Mouse (Mus musculus) megakaryocyte, embryonic 14.5 days (primary cell): Measurements from ENCODE around the gene Bpifb3. TPM values are rescaled to one million over a fixed set of nuclear protein-coding genes. Genes with fewer than 3 reads are reported as not detected.

Source experiments
- H3K27me3 ChIP-seq: replicated peaks from 2 replicates; pipeline ENCODE3; 2012; ENCODE audit warnings: inconsistent platforms
- H3K36me3 ChIP-seq: replicated peaks from 2 replicates; pipeline ENCODE3; 2012; ENCODE audit warnings: low read length, inconsistent platforms, mixed read lengths
- H3K4me1 ChIP-seq: 2 replicates; pipeline ENCODE4 v1.6.1; 2012; ENCODE audit warnings: inconsistent platforms
- H3K4me3 ChIP-seq: replicated peaks from 2 replicates; pipeline ENCODE3; 2012; ENCODE audit warnings: moderate library complexity, mild to moderate bottlenecking, inconsistent platforms
- H3K9me3 ChIP-seq: 2 replicates; pipeline ENCODE4 v1.6.1; 2012; ENCODE audit warnings: inconsistent platforms
- FLI1 ChIP-seq: IDR thresholded peaks from 2 replicates; pipeline ENCODE4 v1.6.1; 2012; ENCODE audit warnings: low read length, inconsistent platforms, mixed read lengths
- GATA1 ChIP-seq: IDR thresholded peaks from 3 replicates; pipeline ENCODE4 v1.6.1; 2012; ENCODE audit warnings: mixed read lengths, low read length, inconsistent platforms, borderline replicate concordance
- polyA plus RNA-seq: library from polyadenylated mRNA; stranded (reverse); fragments of >175 nt; gene quantifications from 2 replicates; pipeline ENCODE4 v1.2.3, GENCODE M21; 2012; ENCODE audit warnings: low replicate concordance; ENCODE audit not compliant: insufficient read depth

Bpifb3 gene
- polyA plus RNA-seq, 1 experiment: not detected

DNA sequence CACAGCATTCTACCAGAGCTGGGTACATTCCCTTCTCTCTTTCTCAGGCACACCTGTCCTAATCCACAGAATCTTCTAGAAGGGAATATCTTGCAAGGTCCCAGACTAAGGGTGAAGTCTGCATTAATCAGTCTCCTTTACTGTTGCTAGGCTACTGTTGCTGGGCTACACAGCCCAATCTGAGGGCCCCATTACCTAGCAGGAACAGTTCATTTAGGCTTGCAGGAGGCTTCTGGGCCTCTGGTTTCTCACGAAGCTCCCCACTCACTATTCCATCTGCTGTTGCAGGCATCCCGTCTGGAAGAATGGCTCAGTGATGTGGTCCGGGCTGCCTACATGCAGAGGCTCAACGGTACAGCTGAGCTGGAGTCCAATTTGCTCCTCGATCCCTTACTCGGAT lies 13.1 kb downstream of the Bpifb3 start:
- no peak for TF ChIP-seq FLI1
- TF ChIP-seq GATA1: no peak
- no peak overlapping the region for H3K4me3 ChIP-seq
- H3K27me3 ChIP-seq: peaks cover 87% of the 10 kb centered on the region
- H3K4me1 ChIP-seq: no peaks in the 10 kb centered on the region; the same call in 1 of the 2 replicates
- H3K36me3 ChIP-seq: no peaks in the 10 kb centered on the region
- H3K9me3 ChIP-seq: peaks cover 9% of the 10 kb centered on the region

- no peaks in the 10 kb centered on the region for H3K36me3 ChIP-seq
- H3K4me1 ChIP-seq: peaks cover 10% of the 10 kb centered on the region
- peaks cover 90% of the 10 kb centered on the region for H3K27me3 ChIP-seq
- no peak overlapping the region for H3K4me3 ChIP-seq
- TF ChIP-seq FLI1 (no peak), GATA1 (no peak)
- peaks cover 9% of the 10 kb centered on the region for H3K9me3 ChIP-seq
Observed at GRCm38 (mm10) chr2:153933311-153933710, 15.3 kb downstream of the Bpifb3 start.

- Histone ChIP-seq H3K27me3 (peaks cover 79% of the 10 kb centered on the region), H3K36me3 (no peaks in the 10 kb centered on the region), H3K4me1 (peaks cover 15% of the 10 kb centered on the region), H3K4me3 (no peak overlapping the region), H3K9me3 (peaks cover 9% of the 10 kb centered on the region)
- no peak for TF ChIP-seq GATA1
- TF ChIP-seq FLI1: no peak
Observed at GRCm38 (mm10) chr2:153935348-153935747, 17.3 kb downstream of the Bpifb3 start.

GRCm38 (mm10) chr2:153937843-153938242 lies 19.8 kb downstream of the Bpifb3 start, which contains the start of gene Bpifb4:
Gene Bpifb4, plus strand, starts transcription at chr2:153938212.
- H3K4me1 ChIP-seq: peaks cover 15% of the 10 kb centered on the region
- H3K36me3 ChIP-seq: no peaks in the 10 kb centered on the region
- peaks cover 9% of the 10 kb centered on the region for H3K9me3 ChIP-seq
- no peak within 1 kb of the TSS for H3K4me3 ChIP-seq
- peaks cover 77% of the 10 kb centered on the region for H3K27me3 ChIP-seq
- TF ChIP-seq FLI1 (no peak), GATA1 (no peak)

GRCm38 (mm10) chr2:153943537-153943936 lies 25.5 kb downstream of the Bpifb3 start:
- Histone ChIP-seq H3K9me3 (no peaks in the 10 kb centered on the region), H3K27me3 (peaks cover 57% of the 10 kb centered on the region), H3K36me3 (no peaks in the 10 kb centered on the region), H3K4me3 (no peak overlapping the region), H3K4me1 (peaks cover 4% of the 10 kb centered on the region)
- no peak for TF ChIP-seq GATA1
- TF ChIP-seq FLI1: no peak

DNA sequence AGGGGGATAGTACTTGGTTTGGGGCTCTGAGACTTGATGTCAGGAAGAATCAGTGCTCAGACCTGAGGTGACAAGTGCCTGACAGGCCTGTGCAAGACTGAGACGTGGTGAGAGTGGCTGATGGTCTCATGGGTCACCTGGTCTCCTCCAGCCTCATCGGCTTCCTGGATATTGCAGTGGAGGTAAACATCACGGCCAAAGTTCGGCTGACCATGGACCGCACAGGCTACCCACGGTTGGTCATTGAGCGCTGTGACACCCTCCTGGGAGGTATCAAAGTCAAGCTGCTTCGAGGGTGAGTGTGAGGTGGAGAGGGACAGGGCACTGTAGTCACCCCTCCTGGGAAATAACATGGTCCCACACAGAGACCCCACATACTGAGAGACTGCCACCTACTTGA lies 26.5 kb downstream of the Bpifb3 start:
- H3K4me3 ChIP-seq: no peak overlapping the region
- H3K9me3 ChIP-seq: no peaks in the 10 kb centered on the region
- H3K36me3 ChIP-seq: no peaks in the 10 kb centered on the region
- no peaks in the 10 kb centered on the region for H3K4me1 ChIP-seq
- peaks cover 59% of the 10 kb centered on the region for H3K27me3 ChIP-seq
- TF ChIP-seq FLI1 (no peak), GATA1 (no peak)

DNA sequence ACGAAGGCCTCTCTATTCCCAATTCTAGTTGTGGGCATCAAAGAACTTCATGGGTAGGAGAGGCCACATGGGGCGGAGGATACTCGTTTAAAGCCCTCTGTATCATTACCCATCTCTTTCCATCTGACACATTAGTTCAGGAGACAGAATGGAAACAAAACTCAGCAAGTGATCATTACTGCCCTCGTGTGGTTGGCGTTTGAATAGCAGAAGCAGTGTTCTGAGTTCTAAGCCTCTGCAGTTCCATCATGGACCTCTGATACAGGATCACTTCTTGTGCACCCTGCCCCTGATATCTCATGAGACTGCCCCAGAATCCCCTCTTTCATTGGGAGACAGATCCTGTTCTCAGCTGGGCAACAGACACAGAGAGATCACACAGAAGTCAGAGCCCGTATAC lies 34.9 kb downstream of the Bpifb3 start:
- Histone ChIP-seq H3K9me3 (no peaks in the 10 kb centered on the region), H3K27me3 (peaks cover 46% of the 10 kb centered on the region), H3K4me3 (no peak overlapping the region), H3K36me3 (no peaks in the 10 kb centered on the region), H3K4me1 (peaks cover 5% of the 10 kb centered on the region)
- TF ChIP-seq FLI1 (no peak), GATA1 (no peak)

- Histone ChIP-seq H3K27me3 (peaks cover 40% of the 10 kb centered on the region), H3K36me3 (no peaks in the 10 kb centered on the region), H3K4me3 (peak overlapping the region; percentile 70), H3K4me1 (peaks cover 5% of the 10 kb centered on the region), H3K9me3 (no peaks in the 10 kb centered on the region)
- TF ChIP-seq GATA1: no peak
- no peak for TF ChIP-seq FLI1
Observed at GRCm38 (mm10) chr2:153953836-153954235, 35.8 kb downstream of the Bpifb3 start.

DNA sequence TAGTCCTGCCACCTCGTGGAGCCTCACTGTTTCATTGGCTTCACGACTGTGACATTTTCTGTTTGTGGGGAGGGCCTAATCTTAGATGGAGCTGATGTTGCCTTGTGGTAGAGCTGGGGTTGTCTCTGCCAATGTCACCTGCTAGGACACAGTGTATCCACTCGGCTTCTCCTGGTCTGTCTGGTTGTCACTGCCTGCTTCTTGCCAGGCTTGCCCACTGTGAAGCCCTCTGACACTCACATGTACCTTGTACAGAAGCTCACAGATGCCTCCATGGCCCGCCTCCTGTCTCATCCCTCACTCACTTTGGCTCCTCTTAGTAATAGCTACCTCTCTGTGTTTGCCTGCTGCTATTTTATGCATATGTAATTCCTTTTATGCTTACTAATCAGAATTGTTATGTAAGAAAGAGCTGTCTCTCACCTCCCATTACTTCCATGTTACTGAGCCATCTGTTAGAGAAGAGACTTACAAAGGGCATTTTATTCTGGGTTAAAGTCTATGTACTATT lies 44.8 kb downstream of the Bpifb3 start:
- peaks cover 34% of the 10 kb centered on the region for H3K27me3 ChIP-seq
- no peaks in the 10 kb centered on the region for H3K36me3 ChIP-seq
- H3K4me1 ChIP-seq: no peaks in the 10 kb centered on the region
- H3K4me3 ChIP-seq: no peak overlapping the region
- TF ChIP-seq FLI1 (no peak), GATA1 (no peak)
- no peaks in the 10 kb centered on the region for H3K9me3 ChIP-seq

DNA sequence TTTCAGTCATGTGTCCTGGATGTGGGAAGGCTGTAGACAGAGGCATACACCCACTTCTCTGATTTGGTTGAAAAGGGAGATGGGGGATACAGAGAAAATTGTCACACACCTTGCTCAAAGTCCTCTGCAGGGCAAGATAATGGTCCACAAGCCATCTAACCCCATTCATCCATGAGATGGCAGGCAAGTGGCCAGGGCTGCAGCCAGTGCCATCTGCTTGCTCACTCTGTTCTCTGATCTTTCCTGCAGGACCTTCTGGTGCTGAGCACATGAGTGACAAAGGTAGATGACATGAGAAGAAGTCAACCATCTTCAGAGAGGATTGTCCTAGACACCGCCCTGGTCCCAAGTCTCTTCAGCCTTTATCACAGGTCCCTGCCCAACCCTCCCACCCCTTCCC lies 45.3 kb downstream of the Bpifb3 start:
- H3K9me3 ChIP-seq: no peaks in the 10 kb centered on the region
- H3K4me1 ChIP-seq: no peaks in the 10 kb centered on the region
- TF ChIP-seq FLI1 (no peak), GATA1 (no peak)
- no peaks in the 10 kb centered on the region for H3K36me3 ChIP-seq
- peaks cover 37% of the 10 kb centered on the region for H3K27me3 ChIP-seq
- H3K4me3 ChIP-seq: no peak overlapping the region

DNA sequence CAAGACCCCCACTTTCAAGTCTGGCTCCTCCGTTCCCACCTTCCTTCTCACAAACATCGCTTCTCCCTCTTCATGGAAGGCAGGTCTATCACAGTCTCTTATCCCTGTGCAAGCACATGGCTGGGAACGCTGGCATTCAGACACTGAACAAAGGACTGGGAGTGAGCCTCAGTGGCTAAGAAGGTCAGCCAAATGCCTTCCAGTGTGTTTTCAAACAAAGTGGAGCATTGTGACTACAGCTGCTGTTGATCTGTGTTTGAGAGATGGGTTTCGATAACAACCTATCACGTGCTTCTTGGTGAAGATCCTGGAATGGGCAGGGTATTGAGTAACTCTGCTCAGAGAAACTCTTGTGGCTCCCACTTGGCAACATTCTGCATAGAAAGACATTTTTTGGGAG lies 52.2 kb downstream of the Bpifb3 start:
- no peak overlapping the region for H3K4me3 ChIP-seq
- no peaks in the 10 kb centered on the region for H3K9me3 ChIP-seq
- TF ChIP-seq GATA1: no peak
- H3K27me3 ChIP-seq: peaks cover 13% of the 10 kb centered on the region
- H3K36me3 ChIP-seq: no peaks in the 10 kb centered on the region
- no peaks in the 10 kb centered on the region for H3K4me1 ChIP-seq
